Mouse (Mus musculus) heart, embryonic 15.5 days (tissue): ENCODE measurements at regions not wholly inside any gene's neighbourhood (a gene's known extent, or its start where the extent isn't known, plus 50 kb on each side); places are given as distances from the start of the nearest gene placed in this dataset.

Source experiments
- ATAC-seq: fragments of 200-750 bp; cut with Nextera tagmentation; replicated peaks from 2 replicates; pipeline ENCODE4 v1.8.0; 2017; ENCODE audit warnings: low read depth, moderate TSS enrichment; ENCODE audit not compliant: insufficient number of reproducible peaks, insufficient read depth, low FRiP score
- H3K27ac ChIP-seq: fragments of 300-500 bp; sonication (generic); 2 replicates; pipeline ENCODE4 v1.5.1; 2015; ENCODE audit warnings: mild to moderate bottlenecking, inconsistent platforms
- H3K27me3 ChIP-seq: fragments of 300-500 bp; sonication (generic); 2 replicates; pipeline ENCODE4 v1.6.1; 2015; ENCODE audit warnings: inconsistent platforms
- H3K36me3 ChIP-seq: fragments of 300-500 bp; sonication (generic); 2 replicates; pipeline ENCODE4 v1.6.1; 2015; ENCODE audit warnings: mild to moderate bottlenecking, inconsistent platforms
- H3K4me1 ChIP-seq: fragments of 300-500 bp; sonication (generic); replicated peaks from 2 replicates; pipeline ENCODE4 v1.6.1; 2015; ENCODE audit warnings: inconsistent platforms
- H3K4me2 ChIP-seq: fragments of 300-500 bp; sonication (generic); 2 replicates; pipeline ENCODE4 v1.6.1; 2015; ENCODE audit warnings: inconsistent platforms, mild to moderate bottlenecking, moderate library complexity
- H3K4me3 ChIP-seq: fragments of 300-500 bp; sonication (generic); 2 replicates; pipeline ENCODE4 v1.5.1; 2015; ENCODE audit warnings: mild to moderate bottlenecking, inconsistent platforms
- H3K9ac ChIP-seq: fragments of 300-500 bp; sonication (generic); 2 replicates; pipeline ENCODE4 v1.6.1; 2015; ENCODE audit warnings: mild to moderate bottlenecking, inconsistent platforms
- H3K9me3 ChIP-seq: fragments of 300-500 bp; sonication (generic); replicated peaks from 2 replicates; pipeline ENCODE4 v1.6.1; 2016; ENCODE audit warnings: inconsistent platforms
- WGBS: fragments of 180-500 bp; shearing (Covaris S2); methylation state at CpG from one replicate; pipeline ENCODE4 v1.1.7; 2015; ENCODE audit warnings: mixed read lengths; 5-methylcytosine and 5-hydroxymethylcytosine counted together

- no peaks in the 10 kb centered on the region for H3K4me1 ChIP-seq
- H3K4me2 ChIP-seq = no peak overlapping the region
- no peak for ATAC-seq
- no peak overlapping the region for H3K9ac ChIP-seq
- H3K36me3 ChIP-seq = no peaks in the 10 kb centered on the region
- no peak overlapping the region for H3K4me3 ChIP-seq
- no peaks in the 10 kb centered on the region for H3K27me3 ChIP-seq
- H3K9me3 ChIP-seq = no peaks in the 10 kb centered on the region
- WGBS = 89% methylated on average over 4 of the region's 4 CpGs
- H3K27ac ChIP-seq = no peak overlapping the region
These were observed 60.2 kb upstream of the Ercc4 start for GRCm38 (mm10) chr16:13049321-13049720.

GRCm38 (mm10) chr16:13050225-13050892 lies 59.1 kb upstream of the Ercc4 start:
- Histone ChIP-seq H3K27me3 (no peaks in the 10 kb centered on the region), H3K27ac (no peak overlapping the region), H3K4me3 (no peak overlapping the region), H3K9me3 (no peaks in the 10 kb centered on the region), H3K9ac (no peak overlapping the region), H3K36me3 (no peaks in the 10 kb centered on the region), H3K4me1 (no peaks in the 10 kb centered on the region), H3K4me2 (no peak overlapping the region)
- WGBS = 79% methylated on average over 8 of the region's 8 CpGs
- ATAC-seq = no peak

GRCm38 (mm10) chr16:13054956-13055355 lies 54.5 kb upstream of the Ercc4 start:
- 72% methylated on average over 7 of the region's 7 CpGs for WGBS
- Histone ChIP-seq H3K9ac (no peak overlapping the region), H3K4me3 (no peak overlapping the region), H3K4me1 (no peaks in the 10 kb centered on the region), H3K27ac (no peak overlapping the region), H3K4me2 (no peak overlapping the region), H3K9me3 (no peaks in the 10 kb centered on the region), H3K27me3 (no peaks in the 10 kb centered on the region), H3K36me3 (no peaks in the 10 kb centered on the region)
- no peak for ATAC-seq
